Mouse (Mus musculus) bone marrow, adult 2 months (tissue): ENCODE results near the gene Atg5.

Experiments used
- CTCF ChIP-seq: fragments of 200-500 bp; IDR thresholded peaks from 2 replicates; pipeline ENCODE4 v1.5.1; 2011; ENCODE audit warnings: low read length, control low read depth; ENCODE audit not compliant: control insufficient read depth, insufficient read depth
- POLR2A ChIP-seq: fragments of 200-500 bp; IDR thresholded peaks from 2 replicates; pipeline ENCODE4 v1.6.1; 2011; ENCODE audit warnings: low read depth, mild to moderate bottlenecking, control low read depth, low read length, borderline replicate concordance; ENCODE audit not compliant: control insufficient read depth

DNA sequence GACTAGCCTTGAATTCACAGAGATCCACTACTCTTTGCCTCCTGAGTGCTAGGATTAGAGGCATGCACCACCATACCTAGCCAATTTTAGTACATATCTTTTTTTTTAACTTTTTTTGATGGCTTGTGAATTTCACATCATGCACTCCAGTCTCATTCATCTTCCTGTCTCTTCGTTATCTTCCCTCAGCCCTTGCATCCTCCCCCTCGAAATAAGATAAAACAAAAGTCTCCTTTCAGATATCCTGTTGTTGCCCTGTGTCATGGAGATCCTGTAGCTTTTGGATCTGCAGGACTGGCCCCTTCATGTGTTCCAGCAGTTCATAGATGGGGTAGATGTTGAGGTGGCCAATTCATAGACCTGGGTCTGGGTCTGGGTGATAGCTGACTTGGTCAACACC is 106.5 kb downstream of the Atg5 start:
- TF ChIP-seq CTCF, result no peak
- no peak for TF ChIP-seq POLR2A
